Mouse (Mus musculus) thymus, postnatal 14 days (tissue): Measurements from ENCODE around the gene Golph3.
"Not testable (repeated sequence)": the region's sequence is repeated elsewhere in the genome, so short reads cannot be mapped to it uniquely, and the experiment has no call there.

Experiments
- DNase-seq: peaks from one replicate; pipeline ENCODE4 v3.0.0; 2021

Golph3 gene

DNA sequence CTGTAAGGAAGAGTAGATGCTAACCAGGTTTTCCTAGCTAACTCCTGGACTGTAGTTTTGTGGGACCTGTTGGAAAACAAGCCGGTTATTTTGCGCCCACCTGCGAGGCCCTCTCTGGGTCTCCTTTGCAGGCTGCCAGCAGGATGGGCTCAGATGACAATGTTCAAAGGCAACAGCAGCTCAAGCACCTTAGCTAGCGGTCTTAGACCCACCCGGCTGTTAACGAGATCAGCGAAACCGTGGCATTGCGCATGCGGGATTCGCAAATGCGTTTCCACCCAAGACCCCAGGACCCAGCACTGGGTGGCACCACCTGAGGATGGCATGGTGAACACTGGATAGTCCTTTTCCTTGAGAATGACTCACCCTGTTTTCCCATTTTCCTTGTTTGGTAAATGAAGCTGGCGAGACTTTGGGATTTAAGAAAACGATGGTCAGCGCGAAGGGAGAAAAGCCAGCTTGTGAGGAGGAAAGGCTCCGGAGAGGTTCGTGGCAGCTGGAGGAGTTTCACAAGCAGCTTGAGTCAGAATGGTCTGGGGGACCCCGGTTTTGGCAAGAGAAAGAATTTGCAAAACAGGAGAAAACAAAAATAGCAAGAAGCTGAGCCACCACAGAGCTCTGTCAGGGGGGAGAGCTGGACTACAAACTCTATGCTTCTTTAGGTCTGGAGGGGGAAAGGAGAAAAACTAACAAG lies 39.4 kb downstream of the Golph3 start:
- no peak for DNase-seq

- no peak for DNase-seq
Observed at GRCm38 (mm10) chr15:12362001-12362700, 40.9 kb downstream of the Golph3 start.

GRCm38 (mm10) chr15:12362701-12363040 lies 41.4 kb downstream of the Golph3 start:
- DNase-seq, result no peak

DNA sequence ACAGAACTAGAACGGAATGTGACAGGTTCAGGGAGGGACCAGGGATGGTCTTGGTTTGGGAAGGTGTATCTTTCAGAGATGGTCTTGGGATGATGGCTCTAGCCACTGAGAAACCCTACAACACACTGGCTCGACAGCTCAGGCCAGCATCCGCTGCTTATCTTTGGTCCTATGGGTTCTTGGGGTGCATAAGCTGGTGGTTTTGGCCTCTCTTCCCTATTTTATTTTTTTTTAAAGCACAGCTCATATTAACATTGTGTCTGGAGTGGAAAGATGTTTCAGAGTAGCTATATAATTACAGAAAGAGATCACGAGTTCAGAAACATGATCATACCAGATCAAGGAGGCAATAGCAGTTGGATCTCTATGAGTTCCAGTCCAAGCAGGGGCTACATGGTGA lies 42.8 kb downstream of the Golph3 start:
- DNase-seq, result no peak

- DNase-seq, result no peak
Observed at GRCm38 (mm10) chr15:12365416-12366071, 44.3 kb downstream of the Golph3 start.

DNA sequence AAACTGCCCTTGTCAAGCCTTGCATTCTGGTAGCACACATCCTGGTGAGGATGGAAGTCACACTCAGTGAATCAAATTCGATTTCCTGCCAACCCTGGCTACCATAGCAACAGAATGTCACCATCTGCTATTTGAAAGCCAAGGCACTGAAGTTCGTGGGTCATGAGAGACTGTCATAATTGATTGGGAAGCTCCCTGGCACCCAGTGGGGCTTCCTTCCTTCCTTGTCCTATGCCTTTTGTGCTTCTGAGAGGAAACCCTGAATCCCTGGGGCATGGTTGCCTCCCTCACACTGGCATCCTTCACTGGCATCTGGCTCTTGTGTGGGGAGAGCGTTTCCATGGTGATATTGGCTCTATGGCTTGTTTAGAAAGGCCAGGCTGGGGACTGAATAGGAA lies 44.8 kb downstream of the Golph3 start:
- DNase-seq, result no peak

DNA sequence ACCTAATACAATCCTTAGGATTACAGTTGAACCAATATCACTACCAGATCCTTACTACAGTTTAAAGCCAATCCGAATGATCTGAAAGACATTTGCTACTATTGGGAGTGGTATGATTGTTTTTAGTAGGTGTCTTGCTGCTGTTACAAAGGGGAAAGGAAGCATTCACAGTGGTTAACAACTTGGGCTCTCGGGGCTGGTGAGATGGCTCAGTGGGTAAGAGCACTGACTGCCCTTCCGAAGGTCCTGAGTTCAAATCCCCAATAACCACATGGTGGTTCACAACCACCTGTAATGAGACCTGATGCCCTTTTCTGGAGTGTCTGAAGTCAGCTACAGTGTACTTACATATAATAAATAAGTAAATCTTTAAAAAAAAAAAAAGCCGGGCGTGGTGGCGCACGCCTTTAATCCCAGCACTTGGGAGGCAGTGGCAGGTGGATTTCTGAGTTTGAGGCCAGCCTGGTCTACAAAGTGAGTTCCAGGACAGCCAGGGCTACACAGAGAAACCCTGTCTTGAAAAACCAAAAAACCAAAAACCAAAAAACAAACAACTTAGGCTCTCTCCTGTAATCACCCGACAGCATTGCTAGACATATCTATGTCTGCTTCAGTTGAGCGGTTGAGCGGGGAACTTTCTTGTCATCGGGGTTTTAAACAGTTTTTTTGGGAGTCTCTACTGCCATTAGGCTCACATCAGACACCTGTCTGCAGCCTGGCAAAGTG lies 45.5 kb downstream of the Golph3 start:
- not testable (repeated sequence) for DNase-seq

DNA sequence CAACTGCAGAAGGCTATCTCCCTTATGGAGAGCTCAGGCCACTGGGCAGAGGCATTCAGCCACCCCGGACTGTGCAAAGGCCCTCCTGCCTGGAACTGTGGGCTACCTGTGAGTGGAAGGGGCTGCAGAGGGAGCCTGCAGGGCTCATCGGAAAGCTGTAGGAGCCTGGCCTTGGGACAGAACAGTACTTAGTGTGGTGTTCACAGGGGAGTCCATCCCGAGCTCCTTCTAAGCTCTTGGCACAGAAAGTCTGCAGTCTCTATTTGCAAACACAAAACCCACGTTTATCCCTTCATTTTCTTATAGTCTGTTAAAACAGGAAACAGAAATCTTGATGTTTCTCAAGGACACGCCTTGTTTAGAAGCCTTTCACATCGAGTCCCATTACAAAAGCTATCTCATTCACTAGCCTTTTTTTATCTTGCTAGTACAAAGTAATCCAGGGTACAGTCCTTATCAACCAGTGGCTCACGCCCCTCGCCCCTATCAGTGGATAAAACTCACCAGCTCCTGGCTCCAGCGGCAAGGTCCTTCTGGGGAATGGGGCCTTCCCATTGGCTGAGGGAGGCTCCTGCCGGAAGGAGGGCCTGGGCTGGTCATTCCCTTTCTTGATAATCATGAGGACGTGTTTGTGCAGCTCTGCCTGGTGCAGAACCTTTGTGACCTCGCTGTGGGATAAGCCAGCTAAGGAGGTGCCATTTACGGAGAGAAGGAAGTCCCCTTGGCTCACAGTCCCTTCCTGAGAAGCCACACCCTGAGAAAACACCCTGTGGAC lies 46.2 kb downstream of the Golph3 start:
- DNase-seq, result no peak

- DNase-seq, result no peak
Observed at GRCm38 (mm10) chr15:12368357-12368756, 47.1 kb downstream of the Golph3 start.

GRCm38 (mm10) chr15:12368850-12369249 lies 47.6 kb downstream of the Golph3 start:
- DNase-seq, result no peak

DNA sequence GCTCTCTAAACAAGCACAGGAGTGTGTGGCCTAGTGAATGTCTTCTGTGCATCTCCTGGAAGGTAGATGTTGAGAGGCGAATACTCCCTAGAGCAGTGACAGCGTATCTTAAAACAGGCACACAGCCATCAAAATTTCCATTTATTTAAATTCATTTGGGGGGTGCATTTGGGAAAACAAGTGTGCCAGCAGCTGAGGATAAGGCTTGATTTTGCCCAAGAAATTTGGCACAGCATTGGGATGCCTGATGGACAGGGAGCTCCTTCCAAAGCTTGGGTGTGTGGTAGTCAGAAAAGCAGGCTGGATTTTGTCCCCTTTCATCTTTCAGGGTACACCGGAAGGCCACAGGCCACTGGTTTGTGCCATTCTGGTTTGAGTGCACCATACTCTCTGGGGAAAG lies 48.8 kb downstream of the Golph3 start:
- DNase-seq, result no peak

DNA sequence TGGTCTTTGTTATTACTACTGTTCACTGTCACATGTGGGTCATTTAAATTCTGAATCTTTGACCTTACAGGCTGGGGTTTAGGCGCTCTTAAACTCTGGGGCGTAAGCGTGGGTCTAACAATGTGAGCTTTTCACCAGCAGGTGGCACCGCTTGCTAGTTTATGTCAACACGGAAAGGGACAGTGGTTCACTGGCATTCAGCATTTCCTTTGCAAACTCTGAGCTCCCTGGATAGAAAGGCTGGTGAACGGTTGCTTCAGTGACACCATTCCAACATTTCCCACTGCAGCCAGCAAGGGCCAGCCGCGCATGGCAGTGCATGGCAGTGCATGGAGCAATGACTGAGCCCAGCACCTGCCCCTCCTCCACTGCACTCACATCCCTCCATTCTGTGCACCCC lies 49.9 kb downstream of the Golph3 start:
- peak; percentile 78 for DNase-seq

GRCm38 (mm10) chr15:12373496-12373895 lies 52.2 kb downstream of the Golph3 start:
- no peak for DNase-seq

DNA sequence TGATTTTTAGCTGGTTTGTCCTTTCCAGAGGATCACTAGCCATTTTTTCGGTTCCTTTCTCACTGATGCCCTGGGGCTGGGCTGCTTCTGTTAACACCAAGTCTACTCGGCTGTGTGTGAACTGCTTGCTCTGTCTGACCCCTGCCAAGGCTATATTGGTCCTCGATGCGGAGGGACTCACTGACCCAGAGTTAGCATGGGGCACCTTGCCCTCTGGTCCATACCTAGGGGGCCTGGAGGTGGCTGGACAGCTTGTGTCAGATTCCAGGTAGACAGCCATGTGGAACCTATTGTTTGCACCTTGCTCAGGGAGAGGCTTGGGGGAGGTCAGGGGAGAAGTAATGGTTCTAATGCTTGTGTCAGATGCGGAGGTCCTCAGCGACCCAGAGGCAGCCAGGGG lies 52.7 kb downstream of the Golph3 start:
- no peak for DNase-seq

- DNase-seq, result peak; percentile 24
Observed at GRCm38 (mm10) chr15:12374916-12375315, 53.7 kb downstream of the Golph3 start.

DNA sequence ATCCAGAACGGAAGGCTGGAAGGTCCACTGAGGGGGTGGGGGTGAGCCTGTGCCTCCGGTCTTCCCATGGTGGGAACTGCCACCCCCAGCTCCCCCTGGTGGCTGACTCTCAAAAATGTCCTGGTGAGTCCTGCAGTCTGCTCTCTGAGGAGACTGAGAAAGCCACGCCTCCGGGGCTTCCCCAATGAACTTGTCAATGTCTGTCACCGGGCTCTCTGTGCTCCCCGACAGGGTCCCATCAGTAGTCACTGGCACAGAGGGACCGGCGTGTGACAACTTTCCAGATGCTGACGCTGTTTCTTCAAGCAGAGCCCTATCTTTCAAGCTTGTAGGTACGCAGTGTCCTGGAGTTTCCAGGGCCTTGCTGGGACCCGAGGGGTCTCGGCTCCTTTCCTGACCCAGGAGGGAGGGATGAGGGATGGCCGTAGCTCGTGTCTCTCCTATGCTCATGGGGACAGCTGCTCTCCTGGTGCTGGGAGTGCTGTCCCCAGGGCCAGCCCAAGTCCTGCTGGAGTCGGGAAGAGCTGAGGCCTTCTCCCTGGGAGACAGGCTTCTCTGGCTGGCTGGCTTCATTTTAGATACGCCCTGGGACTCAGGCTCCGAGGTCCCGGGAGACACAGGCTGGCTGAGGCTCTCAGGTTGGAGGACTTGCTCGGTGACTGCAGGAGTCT lies 54.5 kb downstream of the Golph3 start:
- DNase-seq, result peak; percentile 94

- DNase-seq, result peak; percentile 25
Observed at GRCm38 (mm10) chr15:12376491-12377069, 55.3 kb downstream of the Golph3 start.

DNA sequence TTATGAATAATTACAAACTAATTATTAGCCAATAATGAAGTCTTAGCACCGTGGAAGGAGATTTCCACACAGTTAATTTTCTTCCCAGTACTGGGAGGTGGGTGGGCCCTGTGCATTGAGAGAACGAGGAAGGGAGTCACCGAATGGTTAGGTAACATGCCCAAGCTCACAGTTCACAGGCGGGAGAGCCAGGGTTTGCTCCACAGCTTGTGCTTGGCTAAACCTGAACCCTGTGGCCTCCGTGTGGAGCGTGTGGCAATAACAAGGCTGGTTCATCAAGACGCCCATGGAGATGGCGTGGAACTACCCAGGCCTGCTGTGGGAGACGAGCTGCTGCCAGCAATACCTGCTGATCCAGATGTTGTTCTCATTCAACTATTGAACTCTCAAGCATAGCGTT lies 56.5 kb downstream of the Golph3 start:
- DNase-seq, result no peak

DNA sequence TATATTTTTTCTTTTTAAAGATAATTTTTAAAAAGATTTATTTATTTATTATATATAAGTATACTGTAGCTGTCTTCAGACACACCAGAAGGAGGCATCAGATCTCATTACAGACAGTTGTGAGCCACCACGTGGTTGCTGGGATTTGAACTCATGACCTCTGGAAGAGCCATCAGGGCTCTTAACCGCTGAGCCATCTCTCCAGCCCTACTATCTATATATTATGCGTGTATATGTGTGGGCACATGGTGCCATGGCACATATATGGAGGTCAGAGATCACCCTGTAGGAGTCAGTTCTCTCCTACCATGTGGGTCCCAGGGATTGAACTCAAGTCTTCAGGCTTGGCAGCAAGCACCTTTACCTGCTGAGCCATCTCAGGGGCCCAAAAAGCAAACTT lies 58.8 kb downstream of the Golph3 start:
- DNase-seq, result no peak

DNA sequence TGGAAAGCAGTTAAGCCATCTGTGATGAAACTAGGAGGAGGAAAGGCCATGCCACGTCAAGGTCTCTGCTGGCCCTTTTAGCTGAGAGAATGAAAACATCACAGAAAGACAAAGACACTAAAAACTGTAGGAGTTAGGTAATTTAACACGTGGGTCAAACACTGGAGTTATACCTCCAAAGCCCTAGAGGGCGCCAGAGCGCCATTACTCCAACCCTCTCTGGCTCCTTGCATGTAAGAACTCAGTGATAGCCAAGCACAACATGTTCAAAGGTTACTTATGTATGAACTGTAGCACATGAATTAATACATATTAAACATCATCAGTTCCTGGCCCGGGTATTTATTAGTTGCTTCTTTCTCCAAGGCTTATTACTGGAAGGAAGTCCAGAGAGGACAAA lies 59.3 kb downstream of the Golph3 start:
- DNase-seq, result peak; percentile 79

GRCm38 (mm10) chr15:12384679-12385078 lies 63.4 kb downstream of the Golph3 start:
- no peak for DNase-seq
